ENCODE assay signal across 19 mouse cellular contexts in genomic region chr16:51169294-51169693, GRCm38 (mm10).
DNase-seq lines count a peak whose midpoint lies in the region; ATAC-seq and TF ChIP-seq lines count a peak whose summit lies in the region.
"Had no signal": no experiment of that assay in that cellular context is flagged by ENCODE, and none has a peak within 500 bp of the region (broad histone marks: within the 10 kb centered on the region; RNA-seq: fewer than 3 reads in every experiment).

No protein-coding gene starts in this region.

- no peak overlapping the region for H3K4me3 ChIP-seq in hindbrain, postnatal 0 days (ENCODE audit: low read length)
- no peak overlapping the region for H3K4me3 ChIP-seq in hindbrain, embryonic 13.5 days
- no peak overlapping the region for H3K4me3 ChIP-seq in lung, embryonic 14.5 days (ENCODE audit: low read depth, low read length)
- H3K4me3 ChIP-seq in lung, adult 2 months (replicated peaks; ENCODE audit: extremely low read depth, low read depth, low read length), result no peak overlapping the region
- H3K4me3 ChIP-seq: forebrain, embryonic 10.5 days; limb, embryonic 13.5 days; neural tube, embryonic 13.5 days had no signal

- DNase-seq in hindbrain, postnatal 0 days (ENCODE audit: low spot score), result no peak
- DNase-seq in lung, embryonic 14.5 days, result no peak
- no peak for DNase-seq in lung, adult 2 months
- peak; percentile 4 for DNase-seq in ES-CJ7 (ENCODE audit: low read depth, low spot score)
- peak; percentile 3 for DNase-seq in induced T-regulatory cell, adult 2 months (ENCODE audit: low read depth)
- DNase-seq in gastrocnemius, postnatal 25 days, result no peak
- DNase-seq: cerebellum, adult 2 months; gastrocnemius, postnatal 14 days; kidney, adult 8-10 months; kidney, postnatal 36 days; layer of hippocampus, adult 9-11 months; lung, postnatal 4 days; right cerebral cortex, postnatal 14 days; spleen, adult 18-20 months; thymus, adult 18-20 months had no signal

- no peaks in the 10 kb centered on the region for H3K27me3 ChIP-seq in hindbrain, postnatal 0 days (ENCODE audit: insufficient read depth, low read length)
- no peaks in the 10 kb centered on the region for H3K27me3 ChIP-seq in hindbrain, embryonic 13.5 days
- H3K27me3 ChIP-seq in lung, embryonic 14.5 days (ENCODE audit: insufficient read depth, low read length), result no peaks in the 10 kb centered on the region
- H3K27me3 ChIP-seq: limb, embryonic 13.5 days; neural tube, embryonic 13.5 days had no signal

- no peaks in the 10 kb centered on the region for H3K4me1 ChIP-seq in hindbrain, postnatal 0 days (ENCODE audit: insufficient read depth, low read length)
- no peaks in the 10 kb centered on the region for H3K4me1 ChIP-seq in hindbrain, embryonic 13.5 days (replicated peaks)
- H3K4me1 ChIP-seq in lung, embryonic 14.5 days (ENCODE audit: insufficient read depth), result no peaks in the 10 kb centered on the region
- no peaks in the 10 kb centered on the region for H3K4me1 ChIP-seq in lung, adult 2 months (ENCODE audit: control insufficient read depth, insufficient read depth, low read length)
- H3K4me1 ChIP-seq: forebrain, embryonic 10.5 days; limb, embryonic 13.5 days; neural tube, embryonic 13.5 days had no signal

- H3K36me3 ChIP-seq in hindbrain, postnatal 0 days (ENCODE audit: insufficient read depth, low read length), result no peaks in the 10 kb centered on the region
- no peaks in the 10 kb centered on the region for H3K36me3 ChIP-seq in hindbrain, embryonic 13.5 days
- no peaks in the 10 kb centered on the region for H3K36me3 ChIP-seq in lung, embryonic 14.5 days (ENCODE audit: insufficient read depth)
- H3K36me3 ChIP-seq: forebrain, embryonic 10.5 days; limb, embryonic 13.5 days; neural tube, embryonic 13.5 days had no signal

- H3K9me3 ChIP-seq in hindbrain, postnatal 0 days (ENCODE audit: low read length), result no peaks in the 10 kb centered on the region
- no peaks in the 10 kb centered on the region for H3K9me3 ChIP-seq in hindbrain, embryonic 13.5 days
- no peaks in the 10 kb centered on the region for H3K9me3 ChIP-seq in lung, embryonic 14.5 days (ENCODE audit: low read depth, low read length)
- H3K9me3 ChIP-seq: forebrain, embryonic 10.5 days; limb, embryonic 13.5 days; neural tube, embryonic 13.5 days had no signal

- TF ChIP-seq POLR2A in lung, adult 2 months (IDR thresholded peaks at IDR 0.05; ENCODE audit: borderline replicate concordance, extremely low read depth, low read depth, low read length), result no peak

- no peak overlapping the region for H3K9ac ChIP-seq in hindbrain, postnatal 0 days (replicated peaks; ENCODE audit: low read length)
- H3K9ac ChIP-seq in hindbrain, embryonic 13.5 days, result no peak overlapping the region
- no peak overlapping the region for H3K9ac ChIP-seq in lung, embryonic 14.5 days
- H3K9ac ChIP-seq: limb, embryonic 13.5 days; neural tube, embryonic 13.5 days had no signal

- ATAC-seq in hindbrain, postnatal 0 days, result no peak
- ATAC-seq in hindbrain, embryonic 13.5 days (ENCODE audit: low FRiP score), result no peak
- no peak for ATAC-seq in lung, embryonic 14.5 days (ENCODE audit: insufficient read depth)

- 0 out of 2 replicates have a peak, but pooled peaks have one; percentile 16 for TF ChIP-seq CTCF in hindbrain, postnatal 0 days (IDR thresholded peaks at IDR 0.05; ENCODE audit: low read depth)
- peak; percentile 33 for TF ChIP-seq CTCF in lung, embryonic 14.5 days (IDR thresholded peaks at IDR 0.05; ENCODE audit: low read depth)
- no peak for TF ChIP-seq CTCF in lung, adult 2 months (IDR thresholded peaks at IDR 0.05; ENCODE audit: insufficient read depth, low read length)

- WGBS in hindbrain, postnatal 0 days, result 81% methylated on average over 7 of the region's 7 CpGs
- WGBS in hindbrain, embryonic 13.5 days, result 76% methylated on average over 7 of the region's 7 CpGs
- 67% methylated on average over 7 of the region's 7 CpGs for WGBS in lung, embryonic 14.5 days
- 73% methylated on average over 7 of the region's 7 CpGs for WGBS in lung, adult 2 months

- H3K4me2 ChIP-seq in hindbrain, postnatal 0 days (ENCODE audit: low read depth, low read length), result no peak overlapping the region
- no peak overlapping the region for H3K4me2 ChIP-seq in hindbrain, embryonic 13.5 days
- no peak overlapping the region for H3K4me2 ChIP-seq in lung, embryonic 14.5 days
- H3K4me2 ChIP-seq: limb, embryonic 13.5 days; neural tube, embryonic 13.5 days had no signal

- no peak overlapping the region for H3K27ac ChIP-seq in hindbrain, postnatal 0 days
- H3K27ac ChIP-seq in hindbrain, embryonic 13.5 days, result no peak overlapping the region
- no peak overlapping the region for H3K27ac ChIP-seq in lung, embryonic 14.5 days (ENCODE audit: low read depth)
- H3K27ac ChIP-seq: forebrain, embryonic 10.5 days; limb, embryonic 13.5 days; neural tube, embryonic 13.5 days had no signal

Comparison
In these comparisons a context has a peak if more than half of its experiments do, and no peak if none do; other contexts are left out.
1. DNase-seq: peak in ES-CJ7 (single experiment) and induced T-regulatory cell, adult 2 months (single experiment); none in hindbrain, postnatal 0 days (single experiment), lung, embryonic 14.5 days (single experiment), lung, adult 2 months (single experiment) and gastrocnemius, postnatal 25 days (single experiment).